Mouse (Mus musculus): Measurements from ENCODE around the gene Krtap4-6. TPM values are rescaled to one million over a fixed set of nuclear protein-coding genes. Genes with fewer than 3 reads are reported as not detected.

Gene Krtap4-6
- not detected in 2 replicates for polyA plus RNA-seq (2015; fragmentation: Nextera tagmentation; extraction: Ambion mirVana)

GRCm38 (mm10) chr11:99665860-99666259 is at the start of gene Krtap4-6:
Gene Krtap4-6, minus strand, starts transcription at chr11:99665960.

DNA sequence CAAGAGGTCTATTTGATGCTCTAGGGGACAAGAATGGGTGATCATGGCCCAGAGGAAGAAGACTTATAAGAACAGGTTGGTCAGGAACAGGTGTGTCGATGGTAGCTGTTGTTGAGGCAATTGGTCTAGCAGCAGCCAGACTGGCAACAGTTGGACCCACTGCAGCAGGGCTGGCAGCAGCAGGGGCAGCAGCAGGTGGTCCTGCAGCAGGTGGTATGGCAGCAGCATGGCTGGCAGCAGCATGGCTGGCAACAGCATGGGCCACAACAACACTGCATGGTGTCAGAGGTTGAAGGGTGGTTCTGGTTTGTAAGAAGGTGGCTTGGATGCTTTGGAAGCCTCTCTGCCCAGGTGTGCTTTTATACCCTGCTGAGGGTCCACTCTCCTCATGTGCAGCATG is 24.7 kb upstream of the Krtap4-6 start, which contains the start of gene Gm14190:
TSS of gene Gm14190 (minus strand) at position 278 of the 400 bp plus-strand sequence.

GRCm38 (mm10) chr11:99658467-99659010 is 7.2 kb downstream of the Krtap4-6 start, which contains the start of gene Gm11563:
Gene Gm11563, minus strand, starts transcription at chr11:99658960.

DNA sequence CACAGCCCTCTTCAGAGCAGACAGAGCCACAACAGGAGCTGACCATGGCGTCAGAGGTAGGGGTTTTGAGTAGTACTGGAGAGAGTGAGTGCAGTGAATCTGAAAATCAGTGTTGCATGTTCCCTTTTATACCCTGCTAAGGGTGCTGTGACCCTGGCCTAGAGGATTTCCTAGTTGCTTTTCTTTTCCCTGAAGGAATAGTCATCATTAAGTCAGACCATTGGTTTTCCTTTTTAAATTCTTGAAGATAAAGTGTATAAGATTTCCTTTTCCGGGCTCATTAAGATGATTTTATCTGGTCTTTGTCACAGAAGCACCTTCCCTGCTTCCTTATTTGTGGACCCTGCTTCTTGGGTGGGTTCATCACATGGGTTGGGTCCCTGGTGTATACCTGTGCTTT is 15.6 kb downstream of the Krtap4-6 start, which contains the start of gene Gm11555:
TSS of gene Gm11555 (minus strand) at position 101 of the 400 bp plus-strand sequence.

DNA sequence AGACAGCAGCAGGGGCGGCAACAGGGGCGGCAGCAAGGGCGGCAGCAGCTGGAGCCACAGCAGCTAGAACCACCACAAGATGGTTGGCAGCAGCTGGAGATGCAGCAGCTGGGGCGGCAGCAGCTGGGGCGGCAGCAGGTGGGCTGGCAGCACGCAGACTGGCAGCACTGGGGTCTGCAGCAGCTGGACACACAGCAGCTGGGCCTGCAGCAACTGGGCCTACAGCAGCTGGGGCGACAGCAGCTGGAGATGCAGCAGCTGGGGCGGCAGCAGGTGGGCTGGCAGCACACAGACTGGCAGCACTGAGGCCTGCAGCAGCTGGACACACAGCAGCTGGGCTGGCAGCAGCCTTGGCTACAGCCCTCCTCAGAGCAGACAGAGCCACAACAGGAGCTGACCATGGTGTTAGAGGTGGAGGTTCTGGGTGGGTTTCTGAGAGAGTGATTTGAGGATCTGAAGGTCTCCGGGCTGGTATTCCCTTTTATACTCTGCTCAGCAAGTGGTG is 22.1 kb downstream of the Krtap4-6 start, which contains the start of gene Krtap4-7:
TSS of gene Krtap4-7 (minus strand) at position 455 of the 505 bp plus-strand sequence.

GRCm38 (mm10) chr11:99634653-99635134 is 31.1 kb downstream of the Krtap4-6 start, which contains the start of gene Krtap4-2:
Gene Krtap4-2, minus strand, starts transcription at chr11:99635084.

DNA sequence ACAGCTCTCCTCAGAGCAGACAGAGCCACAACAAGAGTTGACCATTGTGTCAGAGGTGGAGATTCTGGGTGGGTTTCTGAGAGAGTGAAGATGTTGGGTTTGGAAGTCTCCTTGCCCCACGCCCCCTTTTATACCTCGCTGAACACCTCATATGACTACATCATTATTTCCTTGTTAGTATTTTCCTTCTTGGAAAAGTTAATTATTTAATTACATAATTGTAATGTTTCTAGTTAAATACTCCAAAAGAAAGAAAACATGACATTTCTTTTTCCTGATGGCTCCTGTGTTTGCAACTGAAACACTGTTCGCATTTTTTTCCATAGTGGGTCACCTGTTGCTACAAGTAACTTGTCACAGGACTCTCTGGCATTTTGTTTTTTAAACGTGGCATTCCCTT is 37.6 kb downstream of the Krtap4-6 start, which contains the start of gene Krtap4-1:
TSS of gene Krtap4-1 (minus strand) at position 101 of the 400 bp plus-strand sequence.

GRCm38 (mm10) chr11:99620335-99620734 is 45.4 kb downstream of the Krtap4-6 start, which contains the start of gene Gm11562:
Gene Gm11562, minus strand, starts transcription at chr11:99620435.

Other genes with a start within 250 kb of the Krtap4-6 start
- not detected in 2 replicates for gene Krt12, start 243.7 kb downstream of the Krtap4-6 start, polyA plus RNA-seq (2015; fragmentation: Nextera tagmentation; extraction: Ambion mirVana)
- gene Krt20, start 227.8 kb downstream of the Krtap4-6 start, polyA plus RNA-seq (2015; fragmentation: Nextera tagmentation; extraction: Ambion mirVana): 0.06 and 0.22 TPM in 2 replicates
- gene Krt23, start 172.8 kb downstream of the Krtap4-6 start, polyA plus RNA-seq (2015; fragmentation: Nextera tagmentation; extraction: Ambion mirVana): 0.10 TPM in 1 of 2 replicates, not detected in the other
- not detected in 2 replicates for gene Krt39, start 144.6 kb downstream of the Krtap4-6 start, polyA plus RNA-seq (2015; fragmentation: Nextera tagmentation; extraction: Ambion mirVana)
- gene Krt40, start 122.8 kb downstream of the Krtap4-6 start, polyA plus RNA-seq (2015; fragmentation: Nextera tagmentation; extraction: Ambion mirVana): not detected in 2 replicates
- not detected in 2 replicates for gene Krtap3-3, start 115.1 kb downstream of the Krtap4-6 start, polyA plus RNA-seq (2015; fragmentation: Nextera tagmentation; extraction: Ambion mirVana)
- not detected in 2 replicates for gene Krtap3-2, start 109.1 kb downstream of the Krtap4-6 start, polyA plus RNA-seq (2015; fragmentation: Nextera tagmentation; extraction: Ambion mirVana)
- gene Gm11939, start 106.5 kb downstream of the Krtap4-6 start, polyA plus RNA-seq (2015; fragmentation: Nextera tagmentation; extraction: Ambion mirVana): not detected in 2 replicates
- not detected in 2 replicates for gene Krtap3-1, start 99.3 kb downstream of the Krtap4-6 start, polyA plus RNA-seq (2015; fragmentation: Nextera tagmentation; extraction: Ambion mirVana)
- not detected in 2 replicates for gene Krtap1-5, start 84.9 kb downstream of the Krtap4-6 start, polyA plus RNA-seq (2015; fragmentation: Nextera tagmentation; extraction: Ambion mirVana)
- gene Krtap1-4, start 82.3 kb downstream of the Krtap4-6 start, polyA plus RNA-seq (2015; fragmentation: Nextera tagmentation; extraction: Ambion mirVana): not detected in 2 replicates
- gene Krtap1-3, start 74.6 kb downstream of the Krtap4-6 start, polyA plus RNA-seq (2015; fragmentation: Nextera tagmentation; extraction: Ambion mirVana): not detected in 2 replicates
- gene Krtap9-3, start 67.9 kb downstream of the Krtap4-6 start, polyA plus RNA-seq (2015; fragmentation: Nextera tagmentation; extraction: Ambion mirVana): not detected in 2 replicates
- gene Gm11938, start 62.7 kb downstream of the Krtap4-6 start, polyA plus RNA-seq (2015; fragmentation: Nextera tagmentation; extraction: Ambion mirVana): not detected in 2 replicates
- gene Gm11937, start 55.8 kb downstream of the Krtap4-6 start, polyA plus RNA-seq (2015; fragmentation: Nextera tagmentation; extraction: Ambion mirVana): not detected in 2 replicates
- not detected in 2 replicates for gene Krtap2-4, start 51.1 kb downstream of the Krtap4-6 start, polyA plus RNA-seq (2015; fragmentation: Nextera tagmentation; extraction: Ambion mirVana)
- gene Gm11562, start 45.5 kb downstream of the Krtap4-6 start, polyA plus RNA-seq (2015; fragmentation: Nextera tagmentation; extraction: Ambion mirVana): not detected in 2 replicates
- not detected in 2 replicates for gene Krtap4-1, start 37.7 kb downstream of the Krtap4-6 start, polyA plus RNA-seq (2015; fragmentation: Nextera tagmentation; extraction: Ambion mirVana)
- not detected in 2 replicates for gene Krtap4-2, start 30.9 kb downstream of the Krtap4-6 start, polyA plus RNA-seq (2015; fragmentation: Nextera tagmentation; extraction: Ambion mirVana)
- not detected in 2 replicates for gene Krtap4-7, start 21.9 kb downstream of the Krtap4-6 start, polyA plus RNA-seq (2015; fragmentation: Nextera tagmentation; extraction: Ambion mirVana)
- gene Gm11555, start 15.7 kb downstream of the Krtap4-6 start, polyA plus RNA-seq (2015; fragmentation: Nextera tagmentation; extraction: Ambion mirVana): not detected in 2 replicates
- gene Gm11563, start 7.0 kb downstream of the Krtap4-6 start, polyA plus RNA-seq (2015; fragmentation: Nextera tagmentation; extraction: Ambion mirVana): not detected in 2 replicates
- not detected in 2 replicates for gene Gm14190, start 24.8 kb upstream of the Krtap4-6 start, polyA plus RNA-seq (2015; fragmentation: Nextera tagmentation; extraction: Ambion mirVana)
- gene Gm14180, start 68.3 kb upstream of the Krtap4-6 start, polyA plus RNA-seq (2015; fragmentation: Nextera tagmentation; extraction: Ambion mirVana): not detected in 2 replicates
- not detected in 2 replicates for gene Gm11595, start 107.0 kb upstream of the Krtap4-6 start, polyA plus RNA-seq (2015; fragmentation: Nextera tagmentation; extraction: Ambion mirVana)
- not detected in 2 replicates for gene Krtap4-8, start 114.7 kb upstream of the Krtap4-6 start, polyA plus RNA-seq (2015; fragmentation: Nextera tagmentation; extraction: Ambion mirVana)
- not detected in 2 replicates for gene Krtap4-9, start 119.2 kb upstream of the Krtap4-6 start, polyA plus RNA-seq (2015; fragmentation: Nextera tagmentation; extraction: Ambion mirVana)
- gene Gm11596, start 127.5 kb upstream of the Krtap4-6 start, polyA plus RNA-seq (2015; fragmentation: Nextera tagmentation; extraction: Ambion mirVana): not detected in 2 replicates
- not detected in 2 replicates for gene Gm11569, start 133.0 kb upstream of the Krtap4-6 start, polyA plus RNA-seq (2015; fragmentation: Nextera tagmentation; extraction: Ambion mirVana)
- not detected in 2 replicates for gene Gm11554, start 138.5 kb upstream of the Krtap4-6 start, polyA plus RNA-seq (2015; fragmentation: Nextera tagmentation; extraction: Ambion mirVana)
- gene Krtap4-13, start 143.9 kb upstream of the Krtap4-6 start, polyA plus RNA-seq (2015; fragmentation: Nextera tagmentation; extraction: Ambion mirVana): not detected in 2 replicates
- gene Gm11564, start 149.7 kb upstream of the Krtap4-6 start, polyA plus RNA-seq (2015; fragmentation: Nextera tagmentation; extraction: Ambion mirVana): not detected in 2 replicates
- not detected in 2 replicates for gene 2300003K06Rik, start 172.1 kb upstream of the Krtap4-6 start, polyA plus RNA-seq (2015; fragmentation: Nextera tagmentation; extraction: Ambion mirVana)
- not detected in 2 replicates for gene Krtap4-16, start 185.6 kb upstream of the Krtap4-6 start, polyA plus RNA-seq (2015; fragmentation: Nextera tagmentation; extraction: Ambion mirVana)
- gene Gm11568, start 192.0 kb upstream of the Krtap4-6 start, polyA plus RNA-seq (2015; fragmentation: Nextera tagmentation; extraction: Ambion mirVana): not detected in 2 replicates
- gene Gm11559, start 198.5 kb upstream of the Krtap4-6 start, polyA plus RNA-seq (2015; fragmentation: Nextera tagmentation; extraction: Ambion mirVana): not detected in 2 replicates
- not detected in 2 replicates for gene Krtap9-1, start 207.4 kb upstream of the Krtap4-6 start, polyA plus RNA-seq (2015; fragmentation: Nextera tagmentation; extraction: Ambion mirVana)
- not detected in 2 replicates for gene Gm11567, start 213.2 kb upstream of the Krtap4-6 start, polyA plus RNA-seq (2015; fragmentation: Nextera tagmentation; extraction: Ambion mirVana)
- not detected in 2 replicates for gene Krtap31-1, start 242.0 kb upstream of the Krtap4-6 start, polyA plus RNA-seq (2015; fragmentation: Nextera tagmentation; extraction: Ambion mirVana)
- gene Gm11565, start 248.8 kb upstream of the Krtap4-6 start, polyA plus RNA-seq (2015; fragmentation: Nextera tagmentation; extraction: Ambion mirVana): not detected in 2 replicates